Mouse (Mus musculus) embryonic fibroblast, embryonic 13.5 days (primary cell): ENCODE data around the gene Gna14.

Experiments used
- CTCF ChIP-seq: IDR thresholded peaks from 2 replicates; pipeline ENCODE4 v1.5.1; 2011; ENCODE audit warnings: mild to moderate bottlenecking, control low read depth, low read length, moderate library complexity, borderline replicate concordance; ENCODE audit not compliant: insufficient read depth
- POLR2A ChIP-seq: IDR thresholded peaks from 2 replicates; pipeline ENCODE4 v1.6.1; 2011; ENCODE audit warnings: low read depth, mild to moderate bottlenecking, control low read depth, low read length, moderate library complexity

DNA sequence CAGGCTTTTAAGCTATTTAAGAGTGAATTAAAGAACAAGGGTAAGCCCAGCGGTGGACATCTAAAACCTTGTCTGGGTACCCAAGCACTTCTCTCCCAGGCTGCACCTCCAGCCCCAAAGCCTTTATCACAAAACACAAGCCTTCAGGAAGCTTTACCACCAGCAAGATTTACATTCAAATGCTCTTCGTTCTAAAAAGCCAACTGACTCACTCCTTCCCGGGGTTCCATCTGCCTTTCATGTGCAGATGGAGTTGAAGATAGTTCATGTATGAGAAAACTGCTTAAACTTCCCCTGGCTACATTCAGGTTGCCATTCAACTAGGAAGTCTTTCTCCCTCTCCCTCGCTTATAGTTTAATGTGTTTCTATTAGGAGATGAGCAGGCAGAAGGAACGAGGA, 23.8 kb downstream of the Gna14 start:
- TF ChIP-seq CTCF (no peak), POLR2A (no peak)
